ENCODE assay signal across 16 mouse cellular contexts in genomic region chr19:50005248-50005647, GRCm38 (mm10).
A peak's percentile ranks its signal among the peaks of the same experiment; 100 is the strongest.
DNase-seq lines count a peak whose midpoint lies in the region; ATAC-seq lines count a peak whose summit lies in the region.
"Had no signal": no experiment of that assay in that cellular context is flagged by ENCODE, and none has a peak within 500 bp of the region (broad histone marks: within the 10 kb centered on the region; RNA-seq: fewer than 3 reads in every experiment).

No protein-coding gene starts in this region.

- no peaks in the 10 kb centered on the region for H3K9me3 ChIP-seq in forebrain, embryonic 15.5 days
- no peaks in the 10 kb centered on the region for H3K9me3 ChIP-seq in forebrain, embryonic 12.5 days
- no peaks in the 10 kb centered on the region for H3K9me3 ChIP-seq in midbrain, embryonic 11.5 days (ENCODE audit: control insufficient read depth, low read length)
- H3K9me3 ChIP-seq in midbrain, embryonic 10.5 days (replicated peaks): no peaks in the 10 kb centered on the region
- H3K9me3 ChIP-seq in midbrain, embryonic 13.5 days: no peaks in the 10 kb centered on the region
- H3K9me3 ChIP-seq: limb, embryonic 15.5 days had no signal

- intact Hi-C loops in left cerebral cortex, postnatal 4 days (cut with DNase I): no loop called here

- H3K36me3 ChIP-seq in forebrain, embryonic 15.5 days: no peaks in the 10 kb centered on the region
- H3K36me3 ChIP-seq in forebrain, embryonic 12.5 days (replicated peaks): no peaks in the 10 kb centered on the region
- no peaks in the 10 kb centered on the region for H3K36me3 ChIP-seq in midbrain, embryonic 11.5 days (ENCODE audit: control insufficient read depth, insufficient read depth, low read length)
- H3K36me3 ChIP-seq in midbrain, embryonic 10.5 days: no peaks in the 10 kb centered on the region
- no peaks in the 10 kb centered on the region for H3K36me3 ChIP-seq in midbrain, embryonic 13.5 days
- H3K36me3 ChIP-seq: limb, embryonic 15.5 days had no signal

- no peaks in the 10 kb centered on the region for H3K27me3 ChIP-seq in forebrain, embryonic 15.5 days
- no peaks in the 10 kb centered on the region for H3K27me3 ChIP-seq in forebrain, embryonic 12.5 days
- no peaks in the 10 kb centered on the region for H3K27me3 ChIP-seq in midbrain, embryonic 11.5 days (ENCODE audit: control insufficient read depth, insufficient read depth, low read length)
- no peaks in the 10 kb centered on the region for H3K27me3 ChIP-seq in midbrain, embryonic 10.5 days (ENCODE audit: low read depth, poor library complexity, severe bottlenecking)
- H3K27me3 ChIP-seq in midbrain, embryonic 13.5 days: no peaks in the 10 kb centered on the region
- H3K27me3 ChIP-seq: limb, embryonic 15.5 days; megakaryocyte, embryonic 14.5 days had no signal

- WGBS in forebrain, embryonic 15.5 days: 33% methylated on average over 7 of the region's 7 CpGs
- 61% methylated on average over 7 of the region's 7 CpGs for WGBS in forebrain, embryonic 12.5 days
- 47% methylated on average over 7 of the region's 7 CpGs for WGBS in midbrain, embryonic 11.5 days
- 70% methylated on average over 7 of the region's 7 CpGs for WGBS in midbrain, embryonic 10.5 days
- 21% methylated on average over 7 of the region's 7 CpGs for whole genome bisulfite sequencing in midbrain, embryonic 13.5 days

- no peak overlapping the region for H3K4me2 ChIP-seq in forebrain, embryonic 15.5 days (replicated peaks)
- no peak overlapping the region for H3K4me2 ChIP-seq in forebrain, embryonic 12.5 days
- H3K4me2 ChIP-seq in midbrain, embryonic 11.5 days: no peak overlapping the region
- H3K4me2 ChIP-seq in midbrain, embryonic 13.5 days (replicated peaks): peak overlapping the region; percentile 40
- H3K4me2 ChIP-seq: limb, embryonic 15.5 days had no signal

- H3K9ac ChIP-seq in forebrain, embryonic 15.5 days (replicated peaks): no peak overlapping the region
- no peak overlapping the region for H3K9ac ChIP-seq in forebrain, embryonic 12.5 days
- no peak overlapping the region for H3K9ac ChIP-seq in midbrain, embryonic 11.5 days (ENCODE audit: low read length)
- H3K9ac ChIP-seq in midbrain, embryonic 13.5 days (replicated peaks): no peak overlapping the region
- H3K9ac ChIP-seq: limb, embryonic 15.5 days had no signal

- no peak for DNase-seq in midbrain, embryonic 11.5 days (ENCODE audit: low spot score, missing footprints)
- DNase-seq in midbrain, embryonic 10.5 days (ENCODE audit: low spot score): no peak
- peak; percentile 2 for DNase-seq in yolk sac, embryonic 10.5 days (ENCODE audit: low spot score)
- DNase-seq in c-Kit-positive CD71-positive TER-119-positive erythroid progenitor cells, embryonic 14.5 days (ENCODE audit: low spot score): no peak
- DNase-seq in left cerebral cortex, postnatal 4 days: no peak
- DNase-seq: adrenal gland, adult 8-10 months; cerebellum, adult 8-10 months; kidney, adult 8-10 months; kidney, postnatal 25 days; lung, postnatal 10 days had no signal

- H3K4me3 ChIP-seq in forebrain, embryonic 15.5 days: no peak overlapping the region
- no peak overlapping the region for H3K4me3 ChIP-seq in forebrain, embryonic 12.5 days (replicated peaks)
- H3K4me3 ChIP-seq in midbrain, embryonic 11.5 days (ENCODE audit: low read depth, low read length): no peak overlapping the region
- H3K4me3 ChIP-seq in midbrain, embryonic 10.5 days: no peak overlapping the region
- 0 out of 2 replicates have a peak overlapping the region, but pooled peaks have one; percentile 16 for H3K4me3 ChIP-seq in midbrain, embryonic 13.5 days (replicated peaks)
- H3K4me3 ChIP-seq: limb, embryonic 15.5 days; megakaryocyte, embryonic 14.5 days had no signal

- ATAC-seq in forebrain, embryonic 15.5 days (replicated peaks): peak; percentile 48; the same call in 1 of the 2 replicates
- no peak for ATAC-seq in forebrain, embryonic 12.5 days (ENCODE audit: low FRiP score)
- 0 out of 2 replicates have a peak, but pooled peaks have one; percentile 14 for ATAC-seq in midbrain, embryonic 11.5 days (ENCODE audit: low FRiP score)
- ATAC-seq in midbrain, embryonic 13.5 days: peak; percentile 65; the same call in 1 of the 2 replicates
- ATAC-seq: inflammation-experienced regulatory T-cells, adult 6 months had no signal

- no peak overlapping the region for H3K27ac ChIP-seq in forebrain, embryonic 15.5 days (replicated peaks)
- no peak overlapping the region for H3K27ac ChIP-seq in forebrain, embryonic 12.5 days
- H3K27ac ChIP-seq in midbrain, embryonic 11.5 days (ENCODE audit: low read depth, low read length): no peak overlapping the region
- H3K27ac ChIP-seq in midbrain, embryonic 10.5 days (replicated peaks): no peak overlapping the region
- peak overlapping the region; percentile 40 for H3K27ac ChIP-seq in midbrain, embryonic 13.5 days
- H3K27ac ChIP-seq: limb, embryonic 15.5 days had no signal

- peaks cover 4% of the 10 kb centered on the region; the same call in 1 of the 2 replicates for H3K4me1 ChIP-seq in forebrain, embryonic 15.5 days
- H3K4me1 ChIP-seq in forebrain, embryonic 12.5 days: no peaks in the 10 kb centered on the region
- no peaks in the 10 kb centered on the region for H3K4me1 ChIP-seq in midbrain, embryonic 11.5 days (ENCODE audit: control insufficient read depth, insufficient read depth, low read length)
- H3K4me1 ChIP-seq in midbrain, embryonic 10.5 days: no peaks in the 10 kb centered on the region
- peaks cover 8% of the 10 kb centered on the region; the same call in 1 of the 2 replicates for H3K4me1 ChIP-seq in midbrain, embryonic 13.5 days (replicated peaks)
- H3K4me1 ChIP-seq: limb, embryonic 15.5 days; megakaryocyte, embryonic 14.5 days had no signal
